Mouse (Mus musculus) intestine, postnatal 0 days (tissue): Measurements from ENCODE around the gene Xpc. TPM values are rescaled to one million over a fixed set of nuclear protein-coding genes. Genes with fewer than 3 reads are reported as not detected.

Source experiments
- ATAC-seq: fragments of 200-750 bp; cut with Nextera tagmentation; 2 replicates; pipeline ENCODE4 v1.8.0; 2017; ENCODE audit warnings: mild to moderate bottlenecking, moderate TSS enrichment, moderate library complexity
- H3K27ac ChIP-seq: fragments of 300-500 bp; sonication (generic); 2 replicates; pipeline ENCODE4 v1.5.1; 2014; ENCODE audit warnings: mild to moderate bottlenecking, low read depth, low read length, moderate library complexity
- H3K27me3 ChIP-seq: fragments of 300-500 bp; sonication (generic); replicated peaks from 2 replicates; pipeline ENCODE4 v1.6.1; 2014; ENCODE audit warnings: low read length, mixed read lengths; ENCODE audit not compliant: control insufficient read depth, insufficient read depth
- H3K36me3 ChIP-seq: fragments of 300-500 bp; sonication (generic); 2 replicates; pipeline ENCODE4 v1.6.1; 2014; ENCODE audit warnings: mild to moderate bottlenecking, moderate library complexity; ENCODE audit not compliant: control insufficient read depth, insufficient read depth
- H3K4me1 ChIP-seq: fragments of 300-500 bp; sonication (generic); replicated peaks from 2 replicates; pipeline ENCODE4 v1.6.1; 2014; ENCODE audit warnings: antibody characterized with exemption, low read length, mixed read lengths; ENCODE audit not compliant: control insufficient read depth, insufficient read depth
- H3K4me2 ChIP-seq: fragments of 300-500 bp; sonication (generic); replicated peaks from 2 replicates; pipeline ENCODE4 v1.6.1; 2014; ENCODE audit warnings: low read depth, mild to moderate bottlenecking, moderate library complexity
- H3K4me3 ChIP-seq: fragments of 300-500 bp; sonication (generic); 2 replicates; pipeline ENCODE4 v1.5.1; 2014; ENCODE audit warnings: low read depth, low read length
- H3K9ac ChIP-seq: fragments of 300-500 bp; sonication (generic); 2 replicates; pipeline ENCODE4 v1.6.1; 2014; ENCODE audit warnings: mild to moderate bottlenecking, low read depth, low read length
- H3K9me3 ChIP-seq: fragments of 300-500 bp; sonication (generic); 2 replicates; pipeline ENCODE4 v1.6.1; 2016; ENCODE audit warnings: mixed run types; ENCODE audit not compliant: control insufficient read depth
- CTCF ChIP-seq: sonication (generic); IDR thresholded peaks from 2 replicates; pipeline ENCODE4 v1.5.1; 2016; ENCODE audit warnings: low read depth, mild to moderate bottlenecking, control low read depth, antibody characterized with exemption, moderate library complexity
- WGBS: fragments of 180-500 bp; shearing (Covaris S2); extraction: QIAGEN DNeasy Blood & Tissue Kit; methylation state at CpG from one replicate; pipeline ENCODE4 v1.1.7; 2014; 5-methylcytosine and 5-hydroxymethylcytosine counted together
- polyA plus RNA-seq: library from polyadenylated mRNA; unstranded; fragments of >200 nt; fragmentation: Nextera tagmentation; extraction: Ambion mirVana; gene quantifications from 2 replicates; pipeline ENCODE4 v1.2.1, GENCODE M21; 2015

The Xpc gene
- polyA plus RNA-seq, 1 experiment from 2014 or later, result 9.1 TPM

DNA sequence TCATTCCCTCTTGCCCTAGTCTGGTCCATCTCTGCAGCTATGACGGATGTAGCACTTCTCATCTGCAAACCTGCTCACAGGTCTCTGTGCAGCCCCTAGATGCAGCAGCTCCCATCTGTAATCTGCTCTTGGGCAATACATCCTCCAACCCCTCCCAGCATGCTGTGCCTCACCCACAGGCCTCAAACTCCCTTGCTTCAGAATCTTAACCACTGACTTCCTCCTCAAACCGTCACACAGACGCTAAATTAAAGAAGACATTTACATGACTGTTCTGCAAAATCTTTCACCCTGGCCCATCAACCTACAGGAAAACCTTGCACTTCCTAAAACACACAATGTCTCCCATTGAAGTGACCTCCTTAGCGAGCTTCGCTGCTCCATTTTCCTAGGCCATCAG, 9.7 kb downstream of the Xpc start:
- Histone ChIP-seq H3K27ac (no peak overlapping the region), H3K27me3 (no peaks in the 10 kb centered on the region), H3K9ac (no peak overlapping the region), H3K4me2 (no peak overlapping the region), H3K9me3 (no peaks in the 10 kb centered on the region), H3K36me3 (peaks cover 59% of the 10 kb centered on the region), H3K4me1 (no peaks in the 10 kb centered on the region), H3K4me3 (no peak overlapping the region)
- WGBS, result 83% methylated on average over 5 of the region's 5 CpGs
- ATAC-seq, result no peak
- no peak for TF ChIP-seq CTCF

DNA sequence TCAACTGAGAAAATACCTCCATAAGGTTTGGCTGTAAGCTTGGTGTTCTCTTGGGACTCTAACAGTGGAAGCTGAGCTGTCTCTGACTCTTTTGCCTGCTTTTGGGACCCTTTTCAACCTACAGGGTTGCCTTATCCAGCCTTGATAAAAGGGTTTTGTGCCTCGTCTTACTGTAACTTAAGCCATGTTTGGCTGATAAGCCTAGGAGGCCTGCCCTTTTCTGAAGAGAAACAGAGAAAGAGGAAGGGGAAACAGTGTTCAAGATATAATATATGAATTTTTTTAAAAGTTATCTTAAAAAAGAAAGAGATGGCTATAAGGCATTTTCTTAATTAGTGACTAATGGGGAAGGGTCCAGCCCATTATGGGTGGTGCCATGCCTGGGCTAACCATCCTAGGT, 12.4 kb downstream of the Xpc start:
- H3K27ac ChIP-seq, result no peak overlapping the region; the same call in 1 of the 2 replicates
- no peak for ATAC-seq
- H3K36me3 ChIP-seq, result peaks cover 83% of the 10 kb centered on the region
- no peak for TF ChIP-seq CTCF
- H3K4me1 ChIP-seq, result no peaks in the 10 kb centered on the region
- H3K9me3 ChIP-seq, result no peaks in the 10 kb centered on the region
- no peak overlapping the region for H3K4me3 ChIP-seq
- H3K27me3 ChIP-seq, result no peaks in the 10 kb centered on the region
- WGBS, result 88% methylated on average over 1 of the region's 1 CpGs
- no peak overlapping the region for H3K9ac ChIP-seq
- H3K4me2 ChIP-seq, result no peak overlapping the region

- Histone ChIP-seq H3K9ac (no peak overlapping the region), H3K9me3 (no peaks in the 10 kb centered on the region), H3K36me3 (peaks cover 80% of the 10 kb centered on the region), H3K4me3 (no peak overlapping the region), H3K27ac (no peak overlapping the region), H3K4me2 (no peak overlapping the region), H3K27me3 (no peaks in the 10 kb centered on the region), H3K4me1 (no peaks in the 10 kb centered on the region)
- no peak for TF ChIP-seq CTCF
- WGBS, result 77% methylated on average over 8 of the region's 8 CpGs
- ATAC-seq, result no peak
These were observed 21.2 kb downstream of the Xpc start for GRCm38 (mm10) chr6:91494526-91494925.

DNA sequence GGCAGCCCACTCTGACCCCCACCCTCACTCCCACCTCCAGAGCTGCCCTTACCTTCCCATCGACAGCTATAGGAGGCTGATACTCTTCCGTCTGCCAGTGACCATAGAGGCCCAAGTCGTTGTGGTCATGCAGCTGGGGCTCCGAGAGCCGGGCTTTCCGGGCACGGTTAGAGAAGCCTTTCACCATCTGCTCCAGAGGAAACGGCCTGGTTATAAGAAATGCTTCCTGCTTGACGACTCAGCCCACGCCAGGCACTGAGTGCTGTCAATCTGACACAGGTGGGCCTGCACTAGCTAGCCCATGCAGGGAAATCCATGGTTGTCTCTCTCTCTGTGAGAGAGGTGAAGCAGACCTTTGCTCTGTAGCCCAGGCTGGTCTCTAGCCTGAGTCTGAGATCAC, 22.6 kb downstream of the Xpc start:
- no peak overlapping the region for H3K27ac ChIP-seq
- no peak for ATAC-seq
- no peaks in the 10 kb centered on the region for H3K4me1 ChIP-seq
- H3K4me3 ChIP-seq, result no peak overlapping the region
- 88% methylated on average over 10 of the region's 10 CpGs for WGBS
- peaks cover 67% of the 10 kb centered on the region for H3K36me3 ChIP-seq
- no peak for TF ChIP-seq CTCF
- H3K4me2 ChIP-seq, result no peak overlapping the region
- no peaks in the 10 kb centered on the region for H3K27me3 ChIP-seq
- H3K9ac ChIP-seq, result no peak overlapping the region
- no peaks in the 10 kb centered on the region for H3K9me3 ChIP-seq

DNA sequence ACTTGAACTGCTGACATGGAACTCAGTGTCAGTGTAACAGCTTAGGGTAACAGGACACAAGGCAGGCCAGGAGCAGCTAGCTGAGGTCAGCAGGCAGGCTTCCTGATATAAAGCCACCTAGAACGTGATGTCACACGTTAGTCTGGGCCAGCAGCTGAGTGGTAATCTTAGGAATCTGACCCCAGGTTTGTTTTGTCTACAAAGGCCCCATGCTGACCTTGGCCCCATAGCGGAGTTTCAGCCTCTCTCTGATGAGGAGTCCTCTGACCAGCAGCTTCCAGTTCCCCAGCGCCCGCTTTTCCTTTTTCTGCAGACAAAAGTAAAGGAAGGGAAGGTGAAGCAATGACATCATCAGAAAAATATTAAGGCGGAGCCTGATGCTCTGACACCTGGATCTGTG, 24.7 kb downstream of the Xpc start:
- Histone ChIP-seq H3K4me2 (no peak overlapping the region), H3K4me3 (no peak overlapping the region), H3K27me3 (no peaks in the 10 kb centered on the region), H3K4me1 (no peaks in the 10 kb centered on the region), H3K9me3 (no peaks in the 10 kb centered on the region), H3K36me3 (peaks cover 66% of the 10 kb centered on the region), H3K27ac (peak overlapping the region; percentile 28; the same call in 1 of the 2 replicates), H3K9ac (no peak overlapping the region)
- WGBS, result 56% methylated on average over 6 of the region's 6 CpGs
- peak; percentile 52 for ATAC-seq
- no peak for TF ChIP-seq CTCF

DNA sequence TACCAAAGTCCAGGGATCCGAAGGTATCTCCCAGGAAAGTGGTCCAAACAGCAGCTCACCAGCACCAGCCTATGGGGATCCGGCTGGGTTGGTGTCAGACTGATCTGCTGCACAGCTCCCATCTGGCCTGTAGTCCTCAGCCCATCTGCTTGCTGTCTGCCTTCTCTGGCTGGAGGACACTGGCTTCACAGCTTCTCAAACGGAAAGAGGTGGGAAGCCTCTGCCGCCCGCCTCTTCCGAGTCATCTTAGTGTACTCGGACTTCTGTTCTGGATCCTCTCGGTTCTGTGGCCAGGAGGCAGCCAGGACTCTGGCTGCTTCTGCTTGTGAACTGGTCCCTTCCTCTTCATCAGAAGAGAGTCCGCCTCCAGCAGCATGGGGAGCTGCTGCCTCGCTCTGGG, 25.8 kb downstream of the Xpc start:
- no peak for TF ChIP-seq CTCF
- H3K9ac ChIP-seq, result no peak overlapping the region
- no peaks in the 10 kb centered on the region for H3K27me3 ChIP-seq
- no peaks in the 10 kb centered on the region for H3K9me3 ChIP-seq
- ATAC-seq, result no peak
- no peak overlapping the region for H3K4me3 ChIP-seq
- 82% methylated on average over 10 of the region's 10 CpGs for WGBS
- H3K4me2 ChIP-seq, result no peak overlapping the region
- H3K36me3 ChIP-seq, result peaks cover 68% of the 10 kb centered on the region
- no peaks in the 10 kb centered on the region for H3K4me1 ChIP-seq
- H3K27ac ChIP-seq, result peak overlapping the region; percentile 71; the same call in 1 of the 2 replicates
